Mouse (Mus musculus): ENCODE measurements at regions not wholly inside any gene's neighbourhood (a gene's known extent, or its start where the extent isn't known, plus 50 kb on each side); places are given as distances from the start of the nearest gene placed in this dataset.

DNA sequence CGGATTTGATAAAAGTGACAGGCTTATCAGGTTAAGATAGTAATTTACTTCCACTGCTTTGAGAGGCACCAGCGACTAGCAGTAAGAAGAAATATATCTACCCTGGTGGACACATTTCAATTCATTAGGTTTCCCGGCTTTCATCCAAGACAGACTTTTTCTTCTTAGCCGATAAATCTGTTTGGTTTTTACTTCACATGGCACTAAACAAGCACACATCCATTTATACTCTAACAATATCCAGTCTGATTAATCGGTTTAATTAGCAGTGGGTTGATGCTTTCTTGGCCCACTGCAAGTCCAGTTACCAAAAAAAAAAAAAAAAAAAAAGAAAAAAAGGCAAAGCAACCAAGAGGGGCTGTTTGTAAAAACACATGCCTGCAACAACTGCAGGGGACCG is 79.6 kb downstream of the Cdca7 start:
- Histone ChIP-seq H3K27ac (ENCODE audit: insufficient read depth, low read length) (no peak overlapping the region), H3K27me3 (ENCODE audit: control insufficient read depth, insufficient read depth, low read length) (no peaks in the 10 kb centered on the region), H3K4me1 (ENCODE audit: control insufficient read depth, insufficient read depth, insufficient read length) (no peaks in the 10 kb centered on the region), H3K4me3 (ENCODE audit: extremely low read depth, insufficient read depth, insufficient read length) (no peak overlapping the region), H3K36me3 (ENCODE audit: control insufficient read depth, insufficient read depth, low read length) (no peaks in the 10 kb centered on the region)
- no peak for TF ChIP-seq POLR2A (IDR thresholded peaks at IDR 0.05; ENCODE audit: low read depth, low read length)
- TF ChIP-seq CTCF (IDR thresholded peaks at IDR 0.05; ENCODE audit: extremely low read depth, insufficient read depth, insufficient read length, insufficient replicate concordance) = no peak
- 86% methylated on average over 6 of the region's 6 CpGs for WGBS
- DNase-seq (ENCODE audit: low read depth in 1 of 2, low spot score in 2 of 2) = no peak

DNA sequence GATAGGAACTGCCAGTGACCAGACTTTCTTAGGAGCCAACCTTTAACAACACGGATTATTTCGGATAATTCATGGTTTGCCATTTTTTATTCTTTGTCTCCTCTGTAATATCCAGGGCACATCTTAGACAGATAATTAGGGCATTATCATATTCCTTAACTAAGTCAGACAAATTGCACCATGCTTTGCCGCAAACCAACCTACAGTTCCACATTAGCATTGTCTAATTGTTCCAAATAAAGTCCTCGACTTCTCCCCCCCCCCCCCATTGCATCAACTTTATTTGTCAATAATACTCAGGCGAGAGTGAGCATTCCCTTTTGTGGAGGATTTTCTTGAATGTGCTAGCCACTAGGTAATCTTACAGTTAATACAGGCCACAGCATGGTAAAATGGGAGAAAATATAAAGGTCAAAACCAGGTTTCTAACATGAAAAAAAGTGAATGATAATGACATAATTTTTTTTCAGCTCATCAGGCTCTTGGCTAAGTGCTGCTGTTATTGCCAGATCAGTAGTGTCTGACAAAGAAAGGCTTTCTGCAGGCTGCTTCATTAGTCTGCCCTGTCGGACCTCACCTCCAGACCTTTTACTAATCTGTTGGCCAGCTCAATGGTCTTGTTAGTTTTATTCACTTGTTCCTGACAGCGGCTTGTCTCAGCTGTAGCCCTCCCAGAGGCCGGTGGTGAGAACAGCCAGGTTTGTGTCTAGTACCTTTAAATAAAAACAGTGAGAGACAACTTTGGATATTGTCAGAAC is 80.3 kb downstream of the Cdca7 start:
- no peak overlapping the region for H3K27ac ChIP-seq (ENCODE audit: insufficient read depth, low read length)
- no peak for DNase-seq (ENCODE audit: low read depth in 1 of 2, low spot score in 2 of 2)
- TF ChIP-seq CTCF (IDR thresholded peaks at IDR 0.05; ENCODE audit: extremely low read depth, insufficient read depth, insufficient read length, insufficient replicate concordance) (no peak), POLR2A (IDR thresholded peaks at IDR 0.05; ENCODE audit: low read depth, low read length) (no peak)
- no peaks in the 10 kb centered on the region for H3K27me3 ChIP-seq (ENCODE audit: control insufficient read depth, insufficient read depth, low read length)
- no peaks in the 10 kb centered on the region for H3K4me1 ChIP-seq (ENCODE audit: control insufficient read depth, insufficient read depth, insufficient read length)
- no peaks in the 10 kb centered on the region for H3K36me3 ChIP-seq (ENCODE audit: control insufficient read depth, insufficient read depth, low read length)
- whole genome bisulfite sequencing = 87% methylated on average over 8 of the region's 8 CpGs
- no peak overlapping the region for H3K4me3 ChIP-seq (ENCODE audit: extremely low read depth, insufficient read depth, insufficient read length)

DNA sequence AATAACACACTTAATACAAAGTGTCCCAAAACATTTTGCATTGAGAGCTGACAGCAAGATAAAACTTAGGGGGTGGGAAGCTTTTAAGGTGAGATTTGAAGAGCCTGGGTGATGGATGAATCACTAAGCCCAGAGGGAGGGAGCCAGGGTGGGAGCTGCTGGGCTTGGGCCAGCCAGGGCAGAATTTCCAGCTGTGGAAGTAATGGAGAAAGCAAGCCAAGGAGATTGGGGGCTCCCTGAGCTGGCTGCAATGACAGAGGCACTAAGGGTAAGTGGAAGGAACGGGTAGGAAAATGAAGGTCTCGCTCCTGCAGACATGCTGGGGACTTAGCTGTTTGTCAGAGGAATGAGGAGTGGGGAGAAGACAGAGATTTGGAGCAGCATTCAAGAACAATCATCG is 81.2 kb downstream of the Cdca7 start:
- 71% methylated on average over 3 of the region's 3 CpGs for WGBS
- H3K4me3 ChIP-seq (ENCODE audit: extremely low read depth, insufficient read depth, insufficient read length) = no peak overlapping the region
- H3K4me1 ChIP-seq (ENCODE audit: control insufficient read depth, insufficient read depth, insufficient read length) = no peaks in the 10 kb centered on the region
- no peaks in the 10 kb centered on the region for H3K27me3 ChIP-seq (ENCODE audit: control insufficient read depth, insufficient read depth, low read length)
- TF ChIP-seq POLR2A (IDR thresholded peaks at IDR 0.05; ENCODE audit: low read depth, low read length) (no peak), CTCF (IDR thresholded peaks at IDR 0.05; ENCODE audit: extremely low read depth, insufficient read depth, insufficient read length, insufficient replicate concordance) (no peak)
- no peak for DNase-seq (ENCODE audit: low read depth in 1 of 2, low spot score in 2 of 2)
- H3K36me3 ChIP-seq (ENCODE audit: control insufficient read depth, insufficient read depth, low read length) = no peaks in the 10 kb centered on the region
- no peak overlapping the region for H3K27ac ChIP-seq (ENCODE audit: insufficient read depth, low read length)

DNA sequence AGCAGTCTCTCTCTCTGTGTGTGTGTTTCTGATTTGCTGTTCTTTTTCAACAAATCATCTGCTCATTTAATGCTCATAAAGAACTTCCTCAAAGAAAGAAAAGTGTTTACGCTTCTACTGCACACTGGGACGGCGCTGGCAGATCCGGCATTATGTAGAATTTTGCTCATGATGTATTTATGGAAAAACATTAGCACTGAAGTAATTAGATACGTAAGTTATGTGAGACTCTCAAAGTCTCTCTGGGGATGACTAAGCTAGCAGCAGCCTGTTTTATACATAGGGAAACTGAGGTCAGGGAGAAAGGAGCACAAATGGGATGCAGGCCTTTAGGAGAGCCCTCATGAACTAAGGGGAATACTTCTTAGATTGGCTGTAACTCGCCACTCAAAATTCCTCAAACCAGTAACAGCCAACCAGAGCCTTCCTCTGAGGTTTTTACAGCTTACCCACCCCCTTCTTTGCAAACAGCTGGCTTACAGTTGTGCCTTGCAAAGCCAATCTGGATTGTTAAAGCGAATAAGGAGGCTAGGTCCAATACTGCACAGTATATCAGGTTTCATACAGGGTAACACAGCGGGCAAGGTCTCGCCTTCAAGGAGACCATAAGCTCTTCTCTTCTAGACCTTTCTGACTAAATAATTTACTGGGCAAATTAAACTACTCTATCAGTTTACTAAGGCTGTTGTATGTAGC is 81.8 kb downstream of the Cdca7 start:
- TF ChIP-seq CTCF (IDR thresholded peaks at IDR 0.05; ENCODE audit: extremely low read depth, insufficient read depth, insufficient read length, insufficient replicate concordance) = no peak
- no peak for TF ChIP-seq POLR2A (IDR thresholded peaks at IDR 0.05; ENCODE audit: low read depth, low read length)
- no peak for DNase-seq (ENCODE audit: low read depth in 1 of 2, low spot score in 2 of 2)
- Histone ChIP-seq H3K27ac (ENCODE audit: insufficient read depth, low read length) (no peak overlapping the region), H3K4me3 (ENCODE audit: extremely low read depth, insufficient read depth, insufficient read length) (no peak overlapping the region), H3K4me1 (ENCODE audit: control insufficient read depth, insufficient read depth, insufficient read length) (no peaks in the 10 kb centered on the region), H3K27me3 (ENCODE audit: control insufficient read depth, insufficient read depth, low read length) (no peaks in the 10 kb centered on the region), H3K36me3 (ENCODE audit: control insufficient read depth, insufficient read depth, low read length) (no peaks in the 10 kb centered on the region)
- WGBS = 87% methylated on average over 9 of the region's 9 CpGs

DNA sequence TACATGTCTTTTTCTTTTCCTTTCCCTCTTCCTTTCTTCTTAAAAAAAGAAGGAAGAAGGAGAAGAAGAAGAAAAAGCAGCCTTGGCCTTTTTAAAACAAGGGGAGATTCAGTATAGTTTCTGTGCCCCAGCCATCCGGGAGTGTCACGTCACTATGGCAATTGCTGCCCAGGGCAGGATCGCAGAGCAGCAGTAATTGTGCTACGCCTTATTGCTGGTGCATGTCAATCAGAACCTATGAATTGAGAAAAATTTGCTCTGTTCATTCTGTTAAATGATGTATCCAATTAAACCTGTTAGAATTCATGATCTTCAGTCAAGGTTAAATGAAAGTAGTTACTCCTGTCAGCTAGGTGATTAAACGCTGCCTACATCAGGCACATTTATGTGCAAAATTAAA is 85.4 kb downstream of the Cdca7 start:
- TF ChIP-seq POLR2A (IDR thresholded peaks at IDR 0.05; ENCODE audit: low read depth, low read length) (no peak), CTCF (IDR thresholded peaks at IDR 0.05; ENCODE audit: extremely low read depth, insufficient read depth, insufficient read length, insufficient replicate concordance) (no peak)
- 89% methylated on average over 5 of the region's 5 CpGs for WGBS

DNA sequence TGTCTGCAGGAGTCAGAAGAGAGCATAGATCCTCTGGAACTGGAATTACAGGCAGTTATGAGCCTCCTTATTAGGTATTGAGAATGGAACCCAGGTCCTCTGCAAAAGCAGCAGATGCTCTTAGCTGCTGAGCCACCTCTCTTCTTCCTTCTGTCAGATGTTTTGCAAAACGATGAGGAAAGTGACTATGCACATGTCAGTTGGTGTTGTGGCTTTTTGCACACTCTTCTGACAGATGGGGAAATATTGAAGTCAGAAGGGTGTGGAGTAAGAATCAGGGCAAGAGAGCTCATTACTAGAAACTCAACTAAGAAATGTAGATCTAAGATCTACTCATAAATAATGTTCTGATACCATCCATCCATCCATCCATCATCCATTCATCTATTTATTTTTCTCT is 102.4 kb downstream of the Cdca7 start:
- H3K4me3 ChIP-seq (ENCODE audit: extremely low read depth, insufficient read depth, insufficient read length) = no peak overlapping the region
- TF ChIP-seq POLR2A (IDR thresholded peaks at IDR 0.05; ENCODE audit: low read depth, low read length) = no peak
- TF ChIP-seq CTCF (IDR thresholded peaks at IDR 0.05; ENCODE audit: extremely low read depth, insufficient read depth, insufficient read length, insufficient replicate concordance) = no peak
- H3K27me3 ChIP-seq (ENCODE audit: control insufficient read depth, insufficient read depth, low read length) = no peaks in the 10 kb centered on the region
- H3K27ac ChIP-seq (ENCODE audit: insufficient read depth, low read length) = no peak overlapping the region
- DNase-seq (ENCODE audit: low read depth in 1 of 2, low spot score in 2 of 2) = no peak
- H3K36me3 ChIP-seq (ENCODE audit: control insufficient read depth, insufficient read depth, low read length) = no peaks in the 10 kb centered on the region
- WGBS = 16% methylated on average over 1 of the region's 1 CpGs
- no peaks in the 10 kb centered on the region for H3K4me1 ChIP-seq (ENCODE audit: control insufficient read depth, insufficient read depth, insufficient read length)

More for the DNA sequence above, 85.4 kb downstream of the Cdca7 start:
- H3K4me3 ChIP-seq (ENCODE audit: extremely low read depth, insufficient read depth, insufficient read length) = no peak overlapping the region
- H3K27me3 ChIP-seq (ENCODE audit: control insufficient read depth, insufficient read depth, low read length) = no peaks in the 10 kb centered on the region
- no peak for DNase-seq (ENCODE audit: low read depth in 1 of 2, low spot score in 2 of 2)
- H3K4me1 ChIP-seq (ENCODE audit: control insufficient read depth, insufficient read depth, insufficient read length) = no peaks in the 10 kb centered on the region
- H3K27ac ChIP-seq (ENCODE audit: insufficient read depth, low read length) = no peak overlapping the region
- no peaks in the 10 kb centered on the region for H3K36me3 ChIP-seq (ENCODE audit: control insufficient read depth, insufficient read depth, low read length)

DNA sequence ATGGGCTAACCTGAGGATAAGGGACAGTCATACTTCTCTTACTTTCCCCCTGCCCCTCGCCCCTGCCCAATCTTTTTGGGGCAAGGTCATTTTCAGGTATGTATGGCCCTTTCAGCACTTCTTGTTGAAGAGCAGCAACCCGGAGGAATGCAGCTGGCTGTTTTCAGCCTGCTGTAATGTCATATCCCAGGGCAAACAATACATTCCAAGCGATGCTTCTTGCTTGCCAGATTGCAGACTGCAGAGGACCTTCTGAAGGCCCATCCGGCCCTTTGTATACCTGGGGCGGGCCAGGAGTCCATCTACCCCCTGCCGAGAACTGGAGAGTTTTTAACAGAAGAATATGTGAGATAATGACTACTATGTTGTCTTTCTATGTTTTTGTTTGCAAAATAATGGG is 105.2 kb downstream of the Cdca7 start:
- Histone ChIP-seq H3K27ac (ENCODE audit: insufficient read depth, low read length) (no peak overlapping the region), H3K4me3 (ENCODE audit: extremely low read depth, insufficient read depth, insufficient read length) (no peak overlapping the region), H3K27me3 (ENCODE audit: control insufficient read depth, insufficient read depth, low read length) (no peaks in the 10 kb centered on the region), H3K36me3 (ENCODE audit: control insufficient read depth, insufficient read depth, low read length) (no peaks in the 10 kb centered on the region), H3K4me1 (ENCODE audit: control insufficient read depth, insufficient read depth, insufficient read length) (no peaks in the 10 kb centered on the region)
- WGBS = 88% methylated on average over 6 of the region's 6 CpGs
- no peak for DNase-seq (ENCODE audit: low read depth in 1 of 2, low spot score in 2 of 2)
- TF ChIP-seq CTCF (IDR thresholded peaks at IDR 0.05; ENCODE audit: extremely low read depth, insufficient read depth, insufficient read length, insufficient replicate concordance) = no peak
